Mouse (Mus musculus) Patski (cell line): ENCODE data around the gene Disp1. TPM values are rescaled to one million over a fixed set of nuclear protein-coding genes. Genes with fewer than 3 reads are reported as not detected.

Experiments
- ATAC-seq: fragments of 100-300 bp; one replicate; pipeline ENCODE4 v1.8.0; 2021
- CTCF ChIA-PET: fragments of 350-600 bp; sonication (Branson Sonifier 250); formaldehyde crosslinking; loops from one replicate; lab custom pipeline; 2022; ENCODE audit warnings: inconsistent platforms; lab: Charles Lee
- POLR2A ChIA-PET: fragments of 350-600 bp; sonication (Branson Sonifier 250); formaldehyde crosslinking; loops from one replicate; lab custom pipeline; 2022; ENCODE audit warnings: antibody characterized with exemption, inconsistent platforms; lab: Charles Lee
- DNase-seq: peaks from one replicate; pipeline ENCODE4 v3.0.0-alpha.2; 2011; ENCODE audit warnings: low read depth, low spot score
- H3K27me3 ChIP-seq: fragments of 371-371 bp; one replicate; pipeline ENCODE4 v1.5.1; 2021
- CTCF ChIP-seq: fragments of 100-300 bp; IDR thresholded peaks from one replicate; pipeline ENCODE4 v1.5.1; 2021
- in situ Hi-C: fragments of 300-500 bp; cut with MboI; formaldehyde crosslinking; loops from 3 replicates; pipeline ENCODE4 v1.11.1; 2018; ENCODE audit warnings: low pct_unique_long_range_greater_than_20kb, mixed read lengths
- polyA plus RNA-seq: library from polyadenylated mRNA; unstranded; gene quantifications from one replicate; pipeline ENCODE4 v1.2.3, GENCODE M21; 2021

Disp1 gene
- polyA plus RNA-seq, 1 experiment from 2014 or later = 18.1 TPM

- POLR2A ChIA-PET = no interaction called here
- CTCF ChIA-PET = no interaction called here
- TF ChIP-seq CTCF = no peak
- ATAC-seq (no peak), DNase-seq (no peak)
- in situ Hi-C loops = no loop called here
- H3K27me3 ChIP-seq = no peaks in the 10 kb centered on the region
Observed at GRCm38 (mm10) chr1:183067807-183068206, 153.5 kb downstream of the Disp1 start.

- in situ Hi-C loops = no loop called here
- TF ChIP-seq CTCF = no peak
Observed at GRCm38 (mm10) chr1:183066981-183067380, 154.3 kb downstream of the Disp1 start.

GRCm38 (mm10) chr1:183060611-183061010, 160.7 kb downstream of the Disp1 start:
- ChIA-PET CTCF (no interaction called here), POLR2A (interaction anchor here (0.6 kb wide), 1 partner anchor 175 kb away, joined by 3 read pairs; no protein-coding TSS in a partner anchor)
- H3K27me3 ChIP-seq = no peaks in the 10 kb centered on the region
- ATAC-seq (no peak), DNase-seq (no peak)
- TF ChIP-seq CTCF = no peak
- in situ Hi-C loops = no loop called here

More at GRCm38 (mm10) chr1:183066981-183067380, 154.3 kb downstream of the Disp1 start:
- no peak for ATAC-seq
- ChIA-PET CTCF (no interaction called here), POLR2A (no interaction called here)
- H3K27me3 ChIP-seq = no peaks in the 10 kb centered on the region
- DNase-seq = no peak

GRCm38 (mm10) chr1:183056289-183056655, 165.1 kb downstream of the Disp1 start:
- no peak for ATAC-seq
- ChIA-PET CTCF (no interaction called here), POLR2A (no interaction called here)
- in situ Hi-C loops = no loop called here
- DNase-seq = no peak
- no peak for TF ChIP-seq CTCF
- H3K27me3 ChIP-seq = no peaks in the 10 kb centered on the region

GRCm38 (mm10) chr1:183055608-183056288, 165.6 kb downstream of the Disp1 start:
- POLR2A ChIA-PET = no interaction called here
- DNase-seq (no peak), ATAC-seq (no peak)
- no peaks in the 10 kb centered on the region for H3K27me3 ChIP-seq
- CTCF ChIA-PET = no interaction called here
- no peak for TF ChIP-seq CTCF
- in situ Hi-C loops = no loop called here

- DNase-seq = no peak
- ATAC-seq = no peak
- in situ Hi-C loops = no loop called here
- no peaks in the 10 kb centered on the region for H3K27me3 ChIP-seq
- no peak for TF ChIP-seq CTCF
- CTCF ChIA-PET = no interaction called here
- POLR2A ChIA-PET = interaction anchor here (1.0 kb wide), 1 partner anchor 46 kb away, joined by 3 read pairs; no protein-coding TSS in a partner anchor
Observed at GRCm38 (mm10) chr1:183052663-183053062, 168.7 kb downstream of the Disp1 start.

GRCm38 (mm10) chr1:183049295-183049694, 172.0 kb downstream of the Disp1 start:
- ATAC-seq (no peak), DNase-seq (no peak)
- CTCF ChIA-PET = no interaction called here
- TF ChIP-seq CTCF = no peak
- in situ Hi-C loops = no loop called here
- POLR2A ChIA-PET = interaction anchor here (0.6 kb wide), 1 partner anchor 314 kb away, joined by 6 read pairs; no protein-coding TSS in a partner anchor
- no peaks in the 10 kb centered on the region for H3K27me3 ChIP-seq

- in situ Hi-C loops = no loop called here
- H3K27me3 ChIP-seq = no peaks in the 10 kb centered on the region
- no peak for DNase-seq
- TF ChIP-seq CTCF = no peak
- no peak for ATAC-seq
- ChIA-PET POLR2A (no interaction called here), CTCF (interaction anchor here (0.9 to 1.9 kb wide), 2 partner anchors 57 to 66 kb away, joined by 3 to 6 read pairs; no protein-coding TSS in a partner anchor)
Observed at GRCm38 (mm10) chr1:183047913-183048523, 173.3 kb downstream of the Disp1 start.

GRCm38 (mm10) chr1:183047191-183047912, 174.0 kb downstream of the Disp1 start:
- CTCF ChIA-PET = interaction anchor here (0.9 to 1.9 kb wide), 2 partner anchors 57 to 67 kb away, joined by 3 to 6 read pairs; no protein-coding TSS in a partner anchor
- no peak for TF ChIP-seq CTCF
- DNase-seq (peak; percentile 86), ATAC-seq (no peak)
- POLR2A ChIA-PET = no interaction called here
- in situ Hi-C loops = no loop called here
- no peaks in the 10 kb centered on the region for H3K27me3 ChIP-seq

- POLR2A ChIA-PET = no interaction called here
- in situ Hi-C loops = no loop called here
- no peak for ATAC-seq
- DNase-seq = no peak
- no peak for TF ChIP-seq CTCF
- CTCF ChIA-PET = interaction anchor here (1.9 kb wide), 1 partner anchor 55 kb away, joined by 6 read pairs; no protein-coding TSS in a partner anchor
- no peaks in the 10 kb centered on the region for H3K27me3 ChIP-seq
Observed at GRCm38 (mm10) chr1:183046081-183046480, 175.2 kb downstream of the Disp1 start.
